Mouse (Mus musculus) heart, adult 10 weeks (tissue): ENCODE results near the gene Otx1. TPM values are rescaled to one million over a fixed set of nuclear protein-coding genes. Genes with fewer than 3 reads are reported as not detected.

ENCODE experiments used
- polyA plus RNA-seq: library from polyadenylated mRNA; stranded (reverse); fragments of 350-450 nt; fragmentation: Illumina TruSeq; extraction: RNeasy Lipid Tissue Mini Kit (QIAGEN cat#74804); gene quantifications from one replicate; pipeline ENCODE4 v1.2.3, GENCODE M21; 2014; ENCODE audit warnings: low read depth, low replicate concordance

The Otx1 gene
- polyA plus RNA-seq, result not detected

DNA sequence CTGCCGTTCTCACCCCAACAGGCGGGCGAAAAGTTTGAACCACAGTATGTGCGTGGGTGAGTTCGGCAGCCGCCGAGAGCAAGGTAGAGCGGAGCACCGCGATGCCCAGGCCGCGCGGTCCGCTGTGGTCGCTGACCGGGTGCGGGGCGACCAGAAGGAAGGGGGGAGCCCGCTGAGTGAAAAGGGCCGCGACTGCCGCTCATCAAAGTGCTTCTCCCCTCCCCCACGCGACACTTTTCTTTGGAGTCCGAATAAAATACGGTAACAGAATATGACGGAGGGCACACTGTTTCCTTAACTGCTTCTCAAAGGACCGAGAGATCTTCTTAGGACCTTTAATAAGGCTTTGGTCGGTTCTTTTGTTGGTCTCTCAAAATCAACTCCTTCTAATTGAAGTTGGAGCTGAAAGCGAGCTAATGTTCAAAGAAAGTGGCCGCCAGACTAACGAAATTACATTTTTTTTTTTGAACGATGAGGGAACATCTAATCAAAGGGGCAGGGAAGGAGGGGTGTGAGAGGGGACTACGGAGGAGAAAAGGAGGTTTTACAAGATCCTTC, at the start of gene Otx1:
Otx1 (minus strand) TSS at position 115 of the 558 bp plus-strand sequence.

